Mouse (Mus musculus): ENCODE results near the gene Cerk. TPM values are rescaled to one million over a fixed set of nuclear protein-coding genes. Genes with fewer than 3 reads are reported as not detected.
A peak's percentile ranks its signal among the peaks of the same experiment; 100 is the strongest.

Cerk gene
- polyA plus RNA-seq (2015; fragmentation: Nextera tagmentation; extraction: Ambion mirVana), result 5.5 and 6.1 TPM in 2 replicates

GRCm38 (mm10) chr15:86185689-86186569, at the start of gene Cerk:
Gene Cerk (minus strand): TSS chr15:86186141.
- peak; percentile 70 for DNase-seq
- 3% methylated on average over 38 of the region's 43 CpGs for WGBS (ENCODE audit: insufficient replicate concordance)

GRCm38 (mm10) chr15:86234517-86235441, 48.8 kb upstream of the Cerk start:
- ATAC-seq (no peak), DNase-seq (no peak)
- Histone ChIP-seq H3K27ac (ENCODE audit: low read depth) (no peak overlapping the region), H3K27me3 (ENCODE audit: insufficient read depth, low read length) (no peaks in the 10 kb centered on the region), H3K4me2 (ENCODE audit: low read depth, low read length) (no peak overlapping the region), H3K4me3 (ENCODE audit: low read depth, low read length) (no peak overlapping the region), H3K4me1 (ENCODE audit: insufficient read depth) (no peaks in the 10 kb centered on the region), H3K9ac (replicated peaks) (no peak overlapping the region), H3K36me3 (replicated peaks; ENCODE audit: insufficient read depth, low read length) (0 out of 2 replicates have a peak, but pooled peaks cover 3% of the 10 kb centered on the region), H3K9me3 (ENCODE audit: low read length) (no peaks in the 10 kb centered on the region)
- 72% methylated on average over 22 of the region's 22 CpGs for WGBS (ENCODE audit: insufficient replicate concordance)
- no peak for TF ChIP-seq CTCF (IDR thresholded peaks at IDR 0.05; ENCODE audit: low read depth)
- TF ChIP-seq EP300 (IDR thresholded peaks at IDR 0.05; ENCODE audit: low read depth), result no peak

More at GRCm38 (mm10) chr15:86185689-86186569, at the start of gene Cerk:
- TF ChIP-seq EP300 (IDR thresholded peaks at IDR 0.05; ENCODE audit: low read depth) (no peak), CTCF (IDR thresholded peaks at IDR 0.05; ENCODE audit: low read depth) (peak; percentile 64)
- Histone ChIP-seq H3K4me1 (ENCODE audit: insufficient read depth) (peaks cover 35% of the 10 kb centered on the region), H3K9ac (replicated peaks) (peak within 1 kb of the TSS; percentile 90), H3K27me3 (ENCODE audit: insufficient read depth, low read length) (no peaks in the 10 kb centered on the region), H3K4me2 (ENCODE audit: low read depth, low read length) (peak within 1 kb of the TSS; percentile 75), H3K4me3 (ENCODE audit: low read depth, low read length) (peak within 1 kb of the TSS; percentile 83), H3K27ac (ENCODE audit: low read depth) (peak within 1 kb of the TSS; percentile 92), H3K9me3 (ENCODE audit: low read length) (no peaks in the 10 kb centered on the region), H3K36me3 (replicated peaks; ENCODE audit: insufficient read depth, low read length) (no peaks in the 10 kb centered on the region)
- peak; percentile 41 for ATAC-seq

DNA sequence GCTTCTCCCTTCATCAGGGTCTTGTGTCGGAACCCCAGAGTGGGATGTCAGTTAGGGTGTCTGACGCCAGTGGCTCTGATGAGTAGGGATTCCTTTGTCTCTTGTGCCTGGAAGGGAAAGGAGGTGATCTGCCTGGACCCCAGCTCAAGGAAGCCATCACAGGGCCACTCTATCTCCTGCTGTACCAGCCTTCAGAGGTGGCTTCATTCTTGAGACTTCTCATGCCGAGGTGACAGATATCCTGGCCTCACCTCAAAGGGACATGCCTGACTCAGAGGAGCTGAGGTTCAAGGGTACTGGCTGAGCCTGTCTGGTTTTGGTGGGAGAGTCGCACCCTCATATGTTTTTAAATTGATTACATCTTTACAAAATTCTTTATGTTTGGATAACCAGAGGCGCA, 48.1 kb upstream of the Cerk start:
- Histone ChIP-seq H3K4me3 (ENCODE audit: low read depth, low read length) (no peak overlapping the region), H3K36me3 (replicated peaks; ENCODE audit: insufficient read depth, low read length) (0 out of 2 replicates have a peak, but pooled peaks cover 3% of the 10 kb centered on the region), H3K9ac (replicated peaks) (no peak overlapping the region), H3K27me3 (ENCODE audit: insufficient read depth, low read length) (no peaks in the 10 kb centered on the region), H3K4me2 (ENCODE audit: low read depth, low read length) (no peak overlapping the region), H3K27ac (ENCODE audit: low read depth) (no peak overlapping the region), H3K9me3 (ENCODE audit: low read length) (no peaks in the 10 kb centered on the region), H3K4me1 (ENCODE audit: insufficient read depth) (no peaks in the 10 kb centered on the region)
- DNase-seq, result no peak
- TF ChIP-seq EP300 (IDR thresholded peaks at IDR 0.05; ENCODE audit: low read depth) (no peak), CTCF (IDR thresholded peaks at IDR 0.05; ENCODE audit: low read depth) (no peak)
- no peak for ATAC-seq
- WGBS (ENCODE audit: insufficient replicate concordance), result 87% methylated on average over 5 of the region's 5 CpGs

GRCm38 (mm10) chr15:86231831-86232512, 46.0 kb upstream of the Cerk start:
- Histone ChIP-seq H3K36me3 (replicated peaks; ENCODE audit: insufficient read depth, low read length) (0 out of 2 replicates have a peak, but pooled peaks cover 3% of the 10 kb centered on the region), H3K9me3 (ENCODE audit: low read length) (no peaks in the 10 kb centered on the region), H3K27me3 (ENCODE audit: insufficient read depth, low read length) (no peaks in the 10 kb centered on the region), H3K27ac (ENCODE audit: low read depth) (no peak overlapping the region), H3K9ac (replicated peaks) (no peak overlapping the region), H3K4me1 (ENCODE audit: insufficient read depth) (0 out of 2 replicates have a peak, but pooled peaks cover 2% of the 10 kb centered on the region), H3K4me2 (ENCODE audit: low read depth, low read length) (no peak overlapping the region), H3K4me3 (ENCODE audit: low read depth, low read length) (no peak overlapping the region)
- TF ChIP-seq EP300 (IDR thresholded peaks at IDR 0.05; ENCODE audit: low read depth), result no peak
- no peak for TF ChIP-seq CTCF (IDR thresholded peaks at IDR 0.05; ENCODE audit: low read depth)
- no peak for DNase-seq
- whole genome bisulfite sequencing (ENCODE audit: insufficient replicate concordance), result 74% methylated on average over 7 of the region's 7 CpGs
- no peak for ATAC-seq

DNA sequence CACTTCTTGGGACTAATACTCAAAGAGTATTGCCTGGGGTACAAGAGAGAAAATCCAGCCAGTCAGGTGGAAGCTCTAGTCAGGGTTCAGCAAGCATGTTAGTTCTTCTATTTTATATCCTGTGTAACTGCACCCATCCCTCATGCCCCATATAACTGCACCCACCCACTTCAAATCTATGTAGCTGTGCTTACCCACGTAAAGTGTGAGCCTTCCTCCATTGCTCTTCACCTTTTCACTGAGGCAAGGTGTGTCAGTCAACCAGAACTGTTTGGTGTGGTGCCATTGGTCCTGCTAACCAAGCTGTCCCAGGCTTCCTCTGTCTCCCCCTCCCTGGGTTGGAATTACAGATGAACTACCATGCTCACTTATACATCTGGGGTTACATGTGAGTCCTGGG, 45.2 kb upstream of the Cerk start:
- no peak overlapping the region for H3K9ac ChIP-seq (replicated peaks)
- no peak for ATAC-seq
- no peak overlapping the region for H3K4me2 ChIP-seq (ENCODE audit: low read depth, low read length)
- no peak overlapping the region for H3K27ac ChIP-seq (ENCODE audit: low read depth)
- no peaks in the 10 kb centered on the region for H3K9me3 ChIP-seq (ENCODE audit: low read length)
- no peak for DNase-seq
- TF ChIP-seq EP300 (IDR thresholded peaks at IDR 0.05; ENCODE audit: low read depth) (no peak), CTCF (IDR thresholded peaks at IDR 0.05; ENCODE audit: low read depth) (no peak)
- 78% methylated on average over 1 of the region's 1 CpGs for WGBS (ENCODE audit: insufficient replicate concordance)
- H3K36me3 ChIP-seq (replicated peaks; ENCODE audit: insufficient read depth, low read length), result no peaks in the 10 kb centered on the region
- no peak overlapping the region for H3K4me3 ChIP-seq (ENCODE audit: low read depth, low read length)
- 0 out of 2 replicates have a peak, but pooled peaks cover 2% of the 10 kb centered on the region for H3K4me1 ChIP-seq (ENCODE audit: insufficient read depth)
- no peaks in the 10 kb centered on the region for H3K27me3 ChIP-seq (ENCODE audit: insufficient read depth, low read length)

All from liver, postnatal 0 days (tissue).